Mouse (Mus musculus): ENCODE results near the gene Vmn2r97. TPM values are rescaled to one million over a fixed set of nuclear protein-coding genes. Genes with fewer than 3 reads are reported as not detected.
"Not testable (repeated sequence)": the region's sequence is repeated elsewhere in the genome, so short reads cannot be mapped to it uniquely, and the experiment has no call there.

The Vmn2r97 gene
- polyA plus RNA-seq (2015; fragmentation: Nextera tagmentation; extraction: Ambion mirVana): 0.05 TPM in 1 of 2 replicates, not detected in the other

GRCm38 (mm10) chr17:18914000-18914399 lies at the start of gene Vmn2r97:
TSS of gene Vmn2r97 (plus strand) at chr17:18914300.
- not testable (repeated sequence) for H3K27me3 ChIP-seq (ENCODE audit: control insufficient read depth, insufficient read depth, low read depth, low read length); H3K4me3 ChIP-seq (ENCODE audit: low read depth, low read length); H3K4me1 ChIP-seq (ENCODE audit: control insufficient read depth, insufficient read depth, low read length); H3K36me3 ChIP-seq (ENCODE audit: control insufficient read depth, insufficient read depth, low read length); H3K9ac ChIP-seq (ENCODE audit: low read depth, low read length); H3K9me3 ChIP-seq (replicated peaks; ENCODE audit: control insufficient read depth, low read length, poor library complexity, severe bottlenecking); ATAC-seq; H3K4me2 ChIP-seq (ENCODE audit: low read length); H3K27ac ChIP-seq (ENCODE audit: low read length)
- WGBS: 55% methylated on average over 2 of the region's 2 CpGs

GRCm38 (mm10) chr17:18882436-18882835 lies 31.7 kb upstream of the Vmn2r97 start:
- not testable (repeated sequence) for H3K4me1 ChIP-seq (ENCODE audit: control insufficient read depth, insufficient read depth, low read length); H3K4me3 ChIP-seq (ENCODE audit: low read depth, low read length); ATAC-seq; H3K9ac ChIP-seq (ENCODE audit: low read depth, low read length); H3K4me2 ChIP-seq (ENCODE audit: low read length); H3K27me3 ChIP-seq (ENCODE audit: control insufficient read depth, insufficient read depth, low read depth, low read length); H3K36me3 ChIP-seq (ENCODE audit: control insufficient read depth, insufficient read depth, low read length); H3K27ac ChIP-seq (ENCODE audit: low read length)
- H3K9me3 ChIP-seq (replicated peaks; ENCODE audit: control insufficient read depth, low read length, poor library complexity, severe bottlenecking): peaks cover 14% of the 10 kb centered on the region
- WGBS: 77% methylated on average over 1 of the region's 2 CpGs

GRCm38 (mm10) chr17:18889745-18890329 lies 24.3 kb upstream of the Vmn2r97 start:
- WGBS: 86% methylated on average over 6 of the region's 6 CpGs
- no peak for ATAC-seq
- no peak overlapping the region for H3K4me3 ChIP-seq (ENCODE audit: low read depth, low read length)

GRCm38 (mm10) chr17:18957800-18958199 lies 43.7 kb downstream of the Vmn2r97 start:
- H3K36me3 ChIP-seq (ENCODE audit: control insufficient read depth, insufficient read depth, low read length); H3K4me3 ChIP-seq (ENCODE audit: low read depth, low read length); H3K9ac ChIP-seq (ENCODE audit: low read depth, low read length); ATAC-seq; H3K27me3 ChIP-seq (ENCODE audit: control insufficient read depth, insufficient read depth, low read depth, low read length); H3K4me2 ChIP-seq (ENCODE audit: low read length); H3K4me1 ChIP-seq (ENCODE audit: control insufficient read depth, insufficient read depth, low read length); H3K27ac ChIP-seq (ENCODE audit: low read length): not testable (repeated sequence)
- H3K9me3 ChIP-seq (replicated peaks; ENCODE audit: control insufficient read depth, low read length, poor library complexity, severe bottlenecking): peaks cover 33% of the 10 kb centered on the region
- WGBS: 67% methylated on average over 1 of the region's 1 CpGs

More at GRCm38 (mm10) chr17:18889745-18890329, 24.3 kb upstream of the Vmn2r97 start:
- 0 out of 2 replicates have a peak, but pooled peaks cover 3% of the 10 kb centered on the region for H3K9me3 ChIP-seq (replicated peaks; ENCODE audit: control insufficient read depth, low read length, poor library complexity, severe bottlenecking)
- no peak overlapping the region for H3K4me2 ChIP-seq (ENCODE audit: low read length)
- H3K27me3 ChIP-seq (ENCODE audit: control insufficient read depth, insufficient read depth, low read depth, low read length): no peaks in the 10 kb centered on the region
- H3K9ac ChIP-seq (ENCODE audit: low read depth, low read length): no peak overlapping the region
- H3K27ac ChIP-seq (ENCODE audit: low read length): no peak overlapping the region
- no peaks in the 10 kb centered on the region for H3K4me1 ChIP-seq (ENCODE audit: control insufficient read depth, insufficient read depth, low read length)
- H3K36me3 ChIP-seq (ENCODE audit: control insufficient read depth, insufficient read depth, low read length): no peaks in the 10 kb centered on the region

GRCm38 (mm10) chr17:18968371-18969275 lies 54.5 kb downstream of the Vmn2r97 start:
- Histone ChIP-seq H3K4me2 (ENCODE audit: low read length) (no peak overlapping the region), H3K27ac (ENCODE audit: low read length) (no peak overlapping the region), H3K27me3 (ENCODE audit: control insufficient read depth, insufficient read depth, low read depth, low read length) (no peaks in the 10 kb centered on the region), H3K9ac (ENCODE audit: low read depth, low read length) (no peak overlapping the region), H3K4me1 (ENCODE audit: control insufficient read depth, insufficient read depth, low read length) (no peaks in the 10 kb centered on the region), H3K9me3 (replicated peaks; ENCODE audit: control insufficient read depth, low read length, poor library complexity, severe bottlenecking) (peaks cover 26% of the 10 kb centered on the region), H3K4me3 (ENCODE audit: low read depth, low read length) (no peak overlapping the region), H3K36me3 (ENCODE audit: control insufficient read depth, insufficient read depth, low read length) (no peaks in the 10 kb centered on the region)
- ATAC-seq: no peak
- WGBS: 93% methylated on average over 29 of the region's 29 CpGs

Other genes with a start within 250 kb of the Vmn2r97 start
- gene Vmn2r98, start 139.2 kb downstream of the Vmn2r97 start, polyA plus RNA-seq (2015; fragmentation: Nextera tagmentation; extraction: Ambion mirVana): not detected in 2 replicates

Measured in midbrain, embryonic 16.5 days (tissue).